Mouse (Mus musculus) retina, postnatal 1 day (tissue): ENCODE measurements around the gene Siglecg.
"Not testable (repeated sequence)": the region's sequence is repeated elsewhere in the genome, so short reads cannot be mapped to it uniquely, and the experiment has no call there.

Experiments
- DNase-seq: peaks from one replicate; pipeline ENCODE4 v3.0.0-alpha.2; 2012

Gene Siglecg

DNA sequence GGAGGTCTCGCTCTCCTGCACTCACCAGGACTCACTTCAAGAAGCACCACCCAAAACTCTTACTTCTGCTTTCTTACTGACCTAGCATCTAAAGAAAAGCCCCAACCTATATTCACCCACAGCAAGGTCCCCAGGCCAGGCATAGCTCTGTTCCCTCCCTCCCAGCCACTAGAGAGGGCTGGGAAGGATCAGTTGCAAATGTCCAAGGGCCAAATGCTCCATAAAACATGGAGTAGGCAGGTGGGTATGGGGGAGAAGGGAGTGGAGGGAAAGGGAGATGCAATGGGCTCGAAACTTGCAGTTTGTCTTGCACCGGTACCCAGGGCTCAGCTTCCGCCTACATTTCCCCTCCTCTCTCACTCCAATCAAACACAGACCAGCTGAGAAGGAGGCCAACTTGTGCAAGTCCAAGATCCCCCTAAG is at the start of gene Siglecg:
TSS of gene Siglecg (plus strand) at position 74 of the 423 bp plus-strand sequence.
- no peak for DNase-seq

DNA sequence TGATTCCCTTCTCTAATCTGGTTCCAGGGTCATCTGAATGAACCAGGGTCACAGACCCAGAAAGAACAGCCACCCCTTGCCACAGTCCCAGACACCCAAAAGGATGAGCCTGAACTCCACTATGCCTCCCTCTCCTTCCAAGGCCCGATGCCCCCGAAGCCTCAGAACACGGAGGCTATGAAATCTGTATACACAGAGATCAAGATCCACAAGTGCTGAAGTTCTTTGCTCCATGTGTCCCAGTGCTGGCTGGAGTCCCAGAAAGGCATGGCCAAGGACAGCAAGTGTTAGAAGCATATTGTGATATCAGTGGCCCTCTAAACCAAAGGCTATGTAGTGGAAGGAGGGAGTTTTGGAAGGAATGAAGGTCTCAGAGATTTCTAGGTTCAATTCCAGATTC is 49.4 kb upstream of the Siglecg start:
- DNase-seq = no peak

DNA sequence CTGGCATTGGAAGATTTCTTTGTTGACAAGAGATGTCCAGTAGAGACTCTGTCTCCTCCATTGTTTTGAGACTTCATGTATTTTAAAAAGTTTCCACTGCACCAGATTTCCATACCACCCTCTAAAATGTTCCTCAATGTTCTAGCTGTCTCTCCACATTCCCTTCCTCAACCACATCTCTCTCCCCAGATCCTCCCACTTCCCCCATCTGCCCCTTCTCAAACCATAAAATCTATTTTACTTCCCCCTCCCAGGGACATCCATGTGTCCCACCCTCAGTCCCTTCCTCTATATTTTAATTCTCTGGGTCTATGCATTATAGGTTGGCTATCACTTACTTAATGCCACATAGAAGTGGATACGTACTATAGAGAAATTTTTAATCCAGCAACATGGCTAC is 46.6 kb upstream of the Siglecg start:
- DNase-seq = no peak

GRCm38 (mm10) chr7:43362021-43362420 is 46.0 kb upstream of the Siglecg start:
- no peak for DNase-seq

- peak; percentile 60 for DNase-seq
These were observed 29.8 kb upstream of the Siglecg start for GRCm38 (mm10) chr7:43378226-43378625.

- DNase-seq = no peak
These were observed 15.5 kb upstream of the Siglecg start for GRCm38 (mm10) chr7:43392349-43393121.

- DNase-seq = no peak
These were observed 8.5 kb upstream of the Siglecg start for GRCm38 (mm10) chr7:43399501-43399900.

GRCm38 (mm10) chr7:43402718-43403117 is 5.3 kb upstream of the Siglecg start:
- no peak for DNase-seq

GRCm38 (mm10) chr7:43407573-43407972 is 431 bp upstream of the Siglecg start:
- no peak for DNase-seq

GRCm38 (mm10) chr7:43409084-43409483 is 1.1 kb downstream of the Siglecg start:
- no peak for DNase-seq

GRCm38 (mm10) chr7:43411724-43412123 is 3.7 kb downstream of the Siglecg start:
- DNase-seq = not testable (repeated sequence)

- DNase-seq = no peak
These were observed 9.3 kb downstream of the Siglecg start for GRCm38 (mm10) chr7:43417298-43417697.

DNA sequence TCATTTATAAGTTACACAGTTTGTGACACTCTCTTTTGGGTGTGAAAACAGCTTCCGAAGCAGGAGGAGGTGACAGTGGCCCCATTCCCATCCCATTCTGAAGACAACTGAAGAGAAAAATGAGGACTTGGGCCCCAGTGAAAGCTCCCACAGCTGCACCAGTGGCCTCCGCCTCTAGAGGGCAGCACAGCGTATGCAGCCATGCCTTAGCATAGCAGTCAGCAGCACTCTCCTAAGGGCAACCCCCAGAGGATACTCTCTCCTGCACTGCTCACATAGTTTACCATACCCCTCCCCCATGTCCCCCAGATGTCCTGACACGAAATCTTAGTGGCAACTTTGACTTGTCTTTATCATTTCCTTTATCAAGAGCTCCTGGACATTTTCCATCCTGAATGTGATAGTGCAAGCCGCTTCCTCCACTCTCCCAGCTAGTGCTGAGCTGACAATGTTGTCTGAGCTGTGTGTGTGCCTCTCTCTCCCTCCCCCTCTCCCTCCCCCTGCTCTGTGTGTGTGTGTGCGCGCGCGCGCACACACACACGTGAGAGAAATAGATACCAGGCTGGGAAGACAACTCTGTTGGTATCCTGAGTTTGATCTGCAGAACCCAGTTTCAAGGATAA is 15.1 kb downstream of the Siglecg start:
- peak; percentile 81 for DNase-seq

DNA sequence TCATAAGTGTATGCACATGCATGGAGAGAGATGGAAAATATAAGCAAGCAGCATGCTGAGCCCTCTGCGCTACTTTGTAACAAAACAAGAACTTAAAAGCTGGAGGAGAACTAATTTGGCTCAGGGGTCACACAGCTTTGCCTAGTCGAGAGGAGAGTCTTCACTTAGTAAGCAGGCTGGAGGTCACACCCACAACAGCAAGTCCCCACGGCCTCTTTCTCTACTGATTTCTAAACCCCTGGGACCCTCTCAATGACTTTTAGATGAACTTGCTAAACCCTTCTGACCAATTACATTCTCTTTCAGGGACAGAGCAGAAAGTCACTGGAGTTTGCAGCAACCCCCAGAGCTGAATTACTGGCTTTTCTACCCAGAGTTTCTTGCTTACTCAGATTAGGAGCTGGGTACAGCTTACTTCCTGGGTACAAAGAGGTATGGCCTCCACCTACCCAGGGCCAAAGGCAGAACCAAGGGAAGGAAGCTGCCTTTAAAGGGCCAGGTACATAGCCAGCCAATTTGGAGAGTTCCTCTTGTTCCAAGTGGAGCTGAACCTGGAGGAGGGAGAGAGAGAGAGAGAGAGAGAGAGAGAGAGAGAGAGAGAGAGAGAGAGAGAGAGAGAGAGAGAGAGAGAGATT is 16.1 kb downstream of the Siglecg start:
- DNase-seq = no peak

DNA sequence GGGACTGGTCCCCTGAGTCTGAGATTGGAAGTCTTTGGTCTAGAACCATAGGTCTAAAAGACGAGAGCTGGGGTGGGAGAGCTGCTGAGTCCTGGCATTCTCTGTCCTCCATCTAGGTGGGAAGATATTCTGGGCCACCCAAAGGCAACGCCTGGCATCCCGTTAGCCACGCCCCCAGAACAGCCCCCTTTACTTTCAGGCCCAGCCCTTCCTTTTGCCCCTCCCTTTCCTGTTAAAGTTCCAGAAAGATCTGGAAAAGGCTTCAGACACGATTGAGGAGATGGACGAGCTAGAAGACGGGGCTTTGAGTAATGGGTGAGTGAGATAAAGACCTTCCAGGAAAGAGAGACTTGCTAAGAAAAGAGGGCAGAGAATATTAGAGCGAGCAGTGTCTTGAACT is 19.4 kb downstream of the Siglecg start, which contains the start of gene Lim2:
TSS of gene Lim2 (plus strand) at position 265 of the 400 bp plus-strand sequence.
- no peak for DNase-seq

- DNase-seq = no peak
These were observed 21.5 kb downstream of the Siglecg start for GRCm38 (mm10) chr7:43429500-43429899.

DNA sequence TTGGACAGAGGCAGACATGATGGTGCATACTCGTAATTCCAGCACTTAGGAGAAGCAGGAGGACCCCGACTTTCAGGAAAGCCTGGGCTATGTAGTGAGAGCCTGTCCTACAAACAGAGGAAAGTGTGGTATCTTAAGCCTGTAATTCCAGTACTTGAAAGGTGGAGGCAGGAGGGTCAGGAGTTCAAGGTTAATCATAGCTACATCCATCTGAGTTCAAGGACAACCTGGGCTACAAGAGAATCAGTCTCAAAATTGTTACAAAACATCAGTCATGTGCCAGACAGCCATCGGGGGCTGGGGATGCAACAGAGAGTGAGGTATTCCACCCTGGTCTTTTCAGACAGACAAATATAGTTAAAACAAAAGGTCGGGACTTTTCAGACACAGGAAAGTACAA is 24.9 kb downstream of the Siglecg start:
- DNase-seq = no peak

GRCm38 (mm10) chr7:43434676-43435075 is 26.7 kb downstream of the Siglecg start:
- no peak for DNase-seq

GRCm38 (mm10) chr7:43436341-43437255 is 28.6 kb downstream of the Siglecg start, which contains the start of gene Nkg7:
TSS of gene Nkg7 (plus strand) at chr7:43437073.
- DNase-seq = no peak

GRCm38 (mm10) chr7:43438611-43439010 is 30.6 kb downstream of the Siglecg start:
- DNase-seq = no peak

GRCm38 (mm10) chr7:43440482-43440881 is 32.5 kb downstream of the Siglecg start, which contains the start of gene Cldnd2:
TSS of gene Cldnd2 (plus strand) at chr7:43440782.
- no peak for DNase-seq

DNA sequence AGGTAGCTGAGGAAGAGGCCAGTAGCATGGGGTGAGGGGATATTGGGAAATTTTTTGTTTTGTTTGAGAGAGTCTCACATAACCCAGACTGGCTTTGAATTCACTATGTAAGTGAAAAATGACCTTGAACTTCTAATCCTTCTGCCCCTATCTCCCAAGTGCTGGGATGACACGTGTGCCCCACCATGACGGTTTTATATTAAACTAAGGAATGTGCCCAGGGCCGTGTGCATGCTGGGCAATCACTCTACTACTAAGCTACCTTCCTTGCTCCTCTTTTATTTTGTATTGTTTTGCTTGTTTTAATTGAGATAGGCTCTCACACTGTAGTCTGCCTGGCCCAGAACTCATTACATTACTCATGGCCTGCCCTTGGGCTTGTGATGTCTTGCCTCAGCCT is 33.1 kb downstream of the Siglecg start:
- DNase-seq = no peak

DNA sequence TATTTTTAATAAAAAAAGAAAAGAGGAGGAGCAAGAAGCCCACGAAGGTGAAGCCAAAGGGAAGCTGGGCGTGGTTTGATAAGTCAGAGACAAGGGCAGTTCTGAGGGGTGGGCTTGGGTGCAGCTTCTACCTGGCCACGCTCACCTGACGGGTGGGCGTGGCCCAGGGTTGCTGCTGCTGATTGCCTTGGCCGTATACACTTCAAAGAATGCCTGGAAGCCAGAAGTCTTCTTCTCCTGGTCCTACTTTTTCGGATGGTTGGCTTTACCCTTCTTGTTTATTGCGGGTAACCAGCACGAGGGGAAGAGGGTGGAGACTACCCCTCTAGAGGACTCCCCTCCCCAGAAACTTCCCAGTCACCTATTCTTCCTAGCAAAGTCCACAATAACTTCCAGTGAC is 34.7 kb downstream of the Siglecg start:
- no peak for DNase-seq
